Mouse (Mus musculus) cortical plate, adult 2 months (tissue): ENCODE data around the gene Tinagl1.

ENCODE experiments used
- CTCF ChIP-seq: fragments of 200-500 bp; IDR thresholded peaks from 2 replicates; pipeline ENCODE4 v1.5.1; 2011; ENCODE audit warnings: mild to moderate bottlenecking, control low read depth, low read length; ENCODE audit not compliant: insufficient read depth; ENCODE audit errors: extremely low read depth
- POLR2A ChIP-seq: fragments of 200-500 bp; IDR thresholded peaks from 2 replicates; pipeline ENCODE4 v1.6.1; 2011; ENCODE audit warnings: mild to moderate bottlenecking, low read length, control low read depth; ENCODE audit not compliant: insufficient read depth; ENCODE audit errors: extremely low read depth

GRCm38 (mm10) chr4:130166061-130166460, 8.9 kb downstream of the Tinagl1 start:
- TF ChIP-seq CTCF (no peak), POLR2A (no peak)
